Mouse (Mus musculus): ENCODE data around the gene Rbfox1.

Rbfox1 gene

DNA sequence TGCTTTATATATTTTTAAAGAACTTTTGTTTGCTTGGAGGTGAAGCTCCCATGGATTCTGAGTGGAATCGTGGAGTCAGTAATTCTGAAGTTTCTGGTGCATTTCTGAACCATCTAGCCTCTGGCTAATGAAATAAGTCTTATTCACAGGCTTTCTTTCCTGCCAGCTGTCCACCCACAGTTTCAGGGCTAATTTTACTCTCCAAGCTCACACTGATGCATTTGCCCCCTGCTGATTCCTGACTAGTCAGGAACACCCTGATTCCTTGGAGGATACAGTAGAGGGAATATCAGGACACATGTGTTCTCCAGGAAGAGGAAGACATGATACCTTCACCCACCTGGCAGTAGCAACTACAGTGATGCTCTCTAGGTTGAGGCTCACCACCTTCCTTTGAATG, 763.6 kb downstream of the Rbfox1 start:
- DNase-seq (ENCODE audit: inconsistent age in 2 of 2, low spot score in 1 of 2), result no peak

DNA sequence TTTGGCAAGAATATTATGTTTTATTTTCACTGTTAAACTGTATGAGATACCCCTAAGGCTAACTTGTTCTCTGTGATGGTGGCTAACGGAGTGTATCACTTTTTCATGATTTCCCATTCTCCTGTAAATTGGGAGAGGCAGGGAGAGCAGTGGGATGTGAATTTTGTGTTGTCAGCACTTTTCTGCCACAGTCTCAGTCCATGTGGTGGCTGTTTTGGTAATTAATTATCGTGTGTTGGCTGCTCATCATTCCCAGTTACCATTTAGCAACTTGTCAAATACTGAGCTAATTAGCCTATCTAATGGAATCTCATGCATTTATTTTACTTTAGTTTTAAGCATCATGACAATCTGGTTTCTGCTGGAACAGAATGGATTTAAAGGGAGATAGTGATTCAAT, 773.4 kb downstream of the Rbfox1 start:
- DNase-seq (ENCODE audit: inconsistent age in 2 of 2, low spot score in 1 of 2), result no peak

DNA sequence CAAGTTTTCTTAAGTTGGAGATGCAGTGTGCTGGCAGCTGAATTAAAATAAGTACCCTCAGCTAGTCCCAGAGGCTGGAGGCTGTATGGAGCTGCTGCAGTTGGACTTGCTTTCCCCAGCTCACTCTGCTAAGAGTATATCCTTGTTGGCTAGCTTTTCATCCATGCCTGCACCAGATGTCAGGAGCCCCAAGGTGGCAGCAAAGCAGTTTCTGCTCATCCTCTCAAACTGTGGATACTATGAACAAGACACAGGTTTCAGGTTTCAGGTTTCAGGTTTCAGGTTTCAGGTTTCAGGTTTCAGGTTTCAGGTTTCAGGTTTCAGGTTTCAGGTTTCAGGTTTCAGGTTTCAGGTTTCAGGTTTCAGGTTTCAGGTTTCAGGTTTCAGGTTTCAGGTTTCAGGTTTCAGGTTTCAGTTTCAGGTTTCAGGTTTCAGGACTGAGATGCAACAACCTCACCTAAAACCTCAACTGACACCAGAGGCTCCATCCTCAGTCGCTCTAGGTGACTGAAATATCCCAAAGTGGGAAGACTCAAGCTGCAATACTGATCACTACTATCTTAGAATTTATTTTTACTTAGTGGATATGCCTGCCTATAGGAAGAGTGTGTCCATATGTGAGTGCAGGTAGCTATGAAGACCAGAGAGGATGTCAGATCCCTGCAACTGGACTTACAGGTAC, 801.1 kb downstream of the Rbfox1 start:
- DNase-seq (ENCODE audit: inconsistent age in 2 of 2, low spot score in 1 of 2), result no peak

DNA sequence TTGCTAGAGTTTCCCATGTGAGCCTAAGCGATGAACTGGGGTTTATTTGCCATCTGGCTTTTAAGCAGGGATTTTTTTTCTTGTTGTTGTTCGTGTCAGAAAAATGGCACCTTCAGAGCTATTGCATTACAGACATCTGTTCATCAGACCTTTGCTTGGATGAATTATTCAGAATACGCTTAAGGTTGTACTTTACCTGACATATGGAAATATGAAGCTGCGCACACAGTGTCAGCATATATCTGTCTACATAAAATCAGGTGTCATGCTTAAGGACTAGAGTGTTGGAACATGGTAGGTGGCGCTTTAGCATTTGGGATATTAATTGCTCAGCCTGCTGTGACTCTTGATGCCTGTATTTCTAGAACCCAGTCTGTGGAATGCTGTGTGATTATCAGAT, 819.7 kb downstream of the Rbfox1 start:
- no peak for DNase-seq (ENCODE audit: inconsistent age in 2 of 2, low spot score in 1 of 2)

DNA sequence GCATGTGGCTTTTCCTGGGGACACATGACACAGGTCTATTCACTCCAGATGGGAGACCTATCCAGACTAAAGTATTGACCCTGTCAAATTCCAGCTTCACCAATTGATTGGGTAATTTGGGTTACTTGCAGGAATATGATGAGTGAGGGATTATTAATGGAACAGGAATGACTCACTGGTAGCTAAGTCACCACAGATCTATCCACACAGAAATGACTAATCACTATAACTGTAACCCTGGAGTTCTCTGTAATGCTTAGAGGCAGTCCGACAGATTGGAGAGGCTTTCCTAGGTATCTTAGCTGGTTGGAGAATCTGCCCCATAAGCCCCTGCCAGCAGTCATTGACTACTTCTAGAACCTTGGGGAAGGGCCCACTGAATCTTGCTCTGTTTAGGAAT, 827.2 kb downstream of the Rbfox1 start:
- peak in 1 of 2 experiments; percentile 68 for DNase-seq (ENCODE audit: inconsistent age in 2 of 2, low spot score in 1 of 2)

GRCm38 (mm10) chr16:6715245-6715644, 830.1 kb downstream of the Rbfox1 start:
- peak in 1 of 2 experiments; percentile 45 for DNase-seq (ENCODE audit: inconsistent age in 2 of 2, low spot score in 1 of 2)

GRCm38 (mm10) chr16:6716214-6716911, 831.2 kb downstream of the Rbfox1 start:
- peak; percentile 20 to 67 for DNase-seq (ENCODE audit: inconsistent age in 2 of 2, low spot score in 1 of 2)

DNA sequence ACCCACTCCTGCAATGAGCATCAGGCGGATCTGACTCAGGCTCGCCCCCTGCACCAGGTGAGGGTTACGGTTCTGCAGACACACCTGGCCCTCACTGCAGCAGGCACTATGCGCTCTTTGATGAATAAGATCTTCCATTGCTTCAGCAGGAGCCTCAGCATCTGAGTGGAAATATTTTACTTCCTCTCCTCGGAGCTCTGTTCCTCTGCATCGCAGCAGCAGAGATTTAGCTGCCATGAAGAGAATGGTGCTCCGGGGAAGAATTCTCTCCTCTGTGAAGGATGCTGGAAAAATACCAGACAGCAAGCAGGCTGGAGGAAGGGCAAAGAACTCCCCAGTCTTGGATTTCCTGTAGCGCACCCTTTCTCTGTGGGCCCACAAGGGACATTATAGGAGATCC, 833.9 kb downstream of the Rbfox1 start:
- DNase-seq (ENCODE audit: inconsistent age in 2 of 2, low spot score in 1 of 2), result no peak

DNA sequence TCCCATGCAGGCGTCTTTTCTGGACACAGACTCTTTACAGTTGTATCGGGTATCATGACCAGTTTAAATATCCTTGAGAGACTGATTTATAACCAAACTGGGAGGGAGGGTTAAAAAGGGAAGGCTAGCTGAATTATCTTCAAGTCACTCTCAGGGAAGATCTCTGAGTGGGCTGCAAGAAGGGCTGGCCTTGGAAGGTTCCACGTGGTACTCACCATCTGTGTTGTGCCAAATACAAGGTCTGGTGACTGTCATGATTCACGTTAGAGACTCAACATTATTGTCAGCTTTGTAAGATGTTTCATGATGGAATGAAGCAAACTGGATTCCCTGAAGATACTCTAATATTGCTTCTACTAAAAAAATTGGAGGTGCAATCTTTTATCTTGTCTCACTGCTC, 847.5 kb downstream of the Rbfox1 start:
- DNase-seq (ENCODE audit: inconsistent age in 2 of 2, low spot score in 1 of 2), result peak; percentile 39 to 79

- no peak for DNase-seq (ENCODE audit: inconsistent age in 2 of 2, low spot score in 1 of 2)
Observed at GRCm38 (mm10) chr16:6733427-6733826, 848.3 kb downstream of the Rbfox1 start.

- DNase-seq (ENCODE audit: inconsistent age in 2 of 2, low spot score in 1 of 2), result no peak
Observed at GRCm38 (mm10) chr16:6736566-6736965, 851.4 kb downstream of the Rbfox1 start.

DNA sequence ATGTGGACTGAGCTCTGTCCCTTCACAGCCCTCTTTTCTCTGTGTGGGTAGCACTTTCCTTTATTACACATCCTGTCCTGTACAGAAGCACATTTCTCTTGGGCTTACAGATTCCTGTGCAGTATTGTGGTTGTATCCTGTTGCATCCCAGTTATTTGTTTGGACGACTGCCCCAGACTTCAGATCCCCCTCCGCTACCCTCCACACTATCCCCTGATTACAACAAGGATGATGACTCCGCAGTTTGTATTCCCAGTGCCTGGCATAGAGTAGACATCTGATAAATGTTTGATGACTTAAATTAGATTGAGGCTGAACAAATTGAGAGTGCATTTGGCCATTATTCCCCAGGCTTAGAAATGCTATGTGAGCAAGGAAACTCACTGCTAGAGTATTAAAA, 851.8 kb downstream of the Rbfox1 start:
- peak in 1 of 2 experiments; percentile 25 for DNase-seq (ENCODE audit: inconsistent age in 2 of 2, low spot score in 1 of 2)

- no peak for DNase-seq (ENCODE audit: inconsistent age in 2 of 2, low spot score in 1 of 2)
Observed at GRCm38 (mm10) chr16:6746116-6746515, 861.0 kb downstream of the Rbfox1 start.

DNA sequence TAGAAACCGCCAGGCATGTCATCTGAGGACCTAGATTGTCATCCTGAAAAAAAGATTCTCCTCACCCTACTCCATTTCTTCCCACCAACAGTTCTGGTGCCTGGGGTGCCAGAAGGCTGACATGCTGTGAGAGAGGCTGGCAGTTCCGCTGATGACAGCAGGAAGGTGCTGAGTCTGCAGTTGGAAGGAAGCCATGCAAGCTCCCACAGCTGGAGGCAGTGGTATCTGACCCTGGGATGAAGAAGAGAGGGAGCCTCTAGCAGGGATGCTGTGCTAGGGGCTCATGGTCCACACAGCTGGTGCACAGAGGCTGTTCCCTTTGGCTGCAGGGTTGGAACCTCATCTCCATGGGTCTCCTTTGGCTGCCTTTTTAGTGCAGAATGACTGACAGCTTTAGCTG, 865.3 kb downstream of the Rbfox1 start:
- DNase-seq (ENCODE audit: inconsistent age in 2 of 2, low spot score in 1 of 2), result no peak

DNA sequence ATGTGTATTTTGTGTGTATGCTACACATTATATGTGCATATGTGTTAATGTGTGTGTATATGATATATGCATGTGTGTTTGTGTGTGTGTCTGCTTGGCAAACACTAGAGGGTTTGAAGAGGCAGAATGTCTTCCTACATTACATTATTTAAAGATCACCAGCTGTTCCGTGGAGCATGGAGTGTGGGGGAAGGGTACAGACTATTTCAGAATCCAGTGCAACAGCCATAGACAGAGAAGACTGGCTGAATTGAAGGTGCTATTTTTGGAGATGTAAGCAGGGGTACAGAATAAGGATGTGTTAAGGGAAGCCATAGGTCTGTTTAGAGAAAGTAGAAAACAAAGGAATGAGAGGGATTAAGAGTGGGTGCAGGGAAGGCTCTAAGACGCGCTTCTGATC, 869.7 kb downstream of the Rbfox1 start:
- DNase-seq (ENCODE audit: inconsistent age in 2 of 2, low spot score in 1 of 2), result no peak

GRCm38 (mm10) chr16:6769495-6770237, 884.5 kb downstream of the Rbfox1 start:
- no peak for DNase-seq (ENCODE audit: inconsistent age in 2 of 2, low spot score in 1 of 2)

DNA sequence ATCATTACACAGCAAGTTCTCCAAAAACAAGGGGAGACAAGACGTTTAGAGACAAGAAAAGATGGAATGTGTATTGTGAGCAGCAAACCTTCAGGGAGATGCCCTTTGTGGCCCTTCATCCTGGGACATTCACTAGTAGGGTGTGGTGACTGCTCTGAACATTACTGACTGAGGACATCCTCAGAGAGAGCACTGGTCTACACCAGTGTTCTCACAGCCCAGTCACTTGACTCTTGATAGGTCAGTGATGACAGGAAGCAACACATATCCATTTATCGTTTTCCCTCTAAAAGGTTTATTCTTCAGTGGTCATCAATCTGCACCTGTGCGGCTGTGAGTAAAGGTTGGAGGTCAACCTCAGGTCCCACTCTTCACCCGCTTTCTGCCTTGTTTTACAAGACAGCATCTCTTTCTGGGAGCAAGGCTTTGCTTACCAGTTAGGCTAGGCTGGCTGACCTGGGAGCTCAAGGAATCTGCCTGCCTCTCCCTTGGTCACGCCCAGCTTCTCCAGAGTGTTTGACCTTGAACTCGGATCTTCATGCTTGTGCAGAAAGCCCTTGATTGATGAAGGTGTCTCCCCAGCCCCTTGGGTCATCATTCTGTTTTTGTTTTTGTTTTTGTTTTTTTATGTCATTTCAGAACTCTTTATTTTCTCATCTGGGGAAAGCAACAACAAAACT, 892.5 kb downstream of the Rbfox1 start:
- DNase-seq (ENCODE audit: inconsistent age in 2 of 2, low spot score in 1 of 2), result no peak

- DNase-seq (ENCODE audit: inconsistent age in 2 of 2, low spot score in 1 of 2), result no peak
Observed at GRCm38 (mm10) chr16:6784144-6784543, 899.0 kb downstream of the Rbfox1 start.

GRCm38 (mm10) chr16:6785026-6785425, 899.9 kb downstream of the Rbfox1 start:
- peak in 1 of 2 experiments; percentile 40 for DNase-seq (ENCODE audit: inconsistent age in 2 of 2, low spot score in 1 of 2)

DNA sequence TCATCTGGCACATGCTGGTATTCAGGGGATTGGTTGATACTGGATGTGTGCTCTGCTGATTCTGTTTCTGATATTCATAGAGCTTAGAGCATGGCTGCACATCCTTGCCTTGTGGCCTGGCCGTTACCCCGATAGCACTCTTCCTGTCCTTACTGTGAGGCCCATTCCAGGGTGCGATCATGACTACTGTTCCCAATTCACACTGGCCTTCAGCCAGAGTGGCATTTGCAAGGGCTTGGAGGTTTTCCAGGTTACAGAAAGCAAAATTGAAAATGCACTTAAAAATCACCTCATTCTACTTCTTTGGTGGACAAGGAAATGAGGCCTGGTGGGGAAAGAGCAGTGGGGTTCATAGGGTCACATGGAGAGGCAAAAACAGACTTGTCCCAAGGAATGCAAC, 906.1 kb downstream of the Rbfox1 start:
- peak; percentile 12 to 56 for DNase-seq (ENCODE audit: inconsistent age in 2 of 2, low spot score in 1 of 2)

- DNase-seq (ENCODE audit: inconsistent age in 2 of 2, low spot score in 1 of 2), result peak; percentile 46 to 80
Observed at GRCm38 (mm10) chr16:6791655-6792054, 906.5 kb downstream of the Rbfox1 start.
